ENCODE assay signal across 23 mouse cellular contexts in the genomic region with DNA sequence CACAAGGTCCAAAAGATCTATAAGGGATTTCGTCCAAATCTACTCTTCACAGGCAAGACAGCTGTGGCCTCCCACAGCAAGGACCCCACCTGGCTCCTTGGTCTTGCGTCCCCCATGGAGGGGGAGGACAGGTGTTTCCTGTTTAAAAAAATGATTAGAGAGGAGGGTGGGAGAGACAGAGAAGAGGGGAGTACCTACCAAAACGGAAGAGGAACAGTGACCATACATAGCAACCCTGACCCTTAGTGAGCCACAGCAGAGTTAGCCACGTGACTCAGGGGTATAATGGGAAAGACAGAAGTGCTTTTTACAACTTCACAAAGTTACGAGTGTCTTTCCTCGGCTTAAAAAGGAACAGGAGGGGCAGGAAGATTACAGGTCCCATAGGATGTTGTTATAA. TPM values are rescaled to one million over a fixed set of nuclear protein-coding genes. Genes with fewer than 3 reads are reported as not detected.
A peak's percentile ranks its signal among the peaks of the same experiment; 100 is the strongest.
DNase-seq lines count a peak whose midpoint lies in the region; ATAC-seq and TF ChIP-seq lines count a peak whose summit lies in the region.
"Had no signal": no experiment of that assay in that cellular context is flagged by ENCODE, and none has a peak within 500 bp of the region (broad histone marks: within the 10 kb centered on the region; RNA-seq: fewer than 3 reads in every experiment).

No protein-coding gene starts in this region.

- no peak for TF ChIP-seq CTCF in liver, postnatal 0 days (IDR thresholded peaks at IDR 0.05; ENCODE audit: low read depth)

- DNase-seq in liver, postnatal 0 days = no peak
- DNase-seq in liver, embryonic 11.5 days (ENCODE audit: low spot score) = no peak
- peak; percentile 70 for DNase-seq in splenic B cell, adult 2 months (ENCODE audit: low read depth, low spot score)
- DNase-seq in thymus, postnatal 4 days = peak; percentile 37
- DNase-seq in layer of hippocampus, adult 8-10 months (ENCODE audit: low spot score in 2 of 2) = no peak
- DNase-seq: cerebellum, adult 9-10 months; gastrocnemius, postnatal 10 days; heart, adult 2 months; kidney, adult 9 months; kidney, postnatal 36 days; layer of hippocampus, adult 9-11 months; right cerebral cortex, postnatal 14 days had no signal

- no peaks in the 10 kb centered on the region for H3K27me3 ChIP-seq in liver, postnatal 0 days (ENCODE audit: insufficient read depth, low read length)
- no peaks in the 10 kb centered on the region for H3K27me3 ChIP-seq in liver, embryonic 11.5 days (replicated peaks; ENCODE audit: control insufficient read depth, insufficient read depth, low read length)
- H3K27me3 ChIP-seq in splenic B cell, adult 2 months (ENCODE audit: control insufficient read depth, insufficient read depth, low read length, poor library complexity, severe bottlenecking) = no peaks in the 10 kb centered on the region
- no peaks in the 10 kb centered on the region for H3K27me3 ChIP-seq in midbrain, embryonic 13.5 days
- H3K27me3 ChIP-seq: embryonic facial prominence, embryonic 13.5 days; intestine, embryonic 15.5 days; limb, embryonic 12.5 days; liver, embryonic 15.5 days; midbrain, embryonic 15.5 days; neural tube, embryonic 15.5 days had no signal

- H3K4me1 ChIP-seq in liver, postnatal 0 days (ENCODE audit: insufficient read depth) = peaks cover 2% of the 10 kb centered on the region; the same call in 1 of the 2 replicates
- no peaks in the 10 kb centered on the region for H3K4me1 ChIP-seq in liver, embryonic 11.5 days (replicated peaks; ENCODE audit: control insufficient read depth, insufficient read depth, low read length)
- H3K4me1 ChIP-seq in midbrain, embryonic 13.5 days (replicated peaks) = no peaks in the 10 kb centered on the region
- H3K4me1 ChIP-seq: embryonic facial prominence, embryonic 13.5 days; intestine, embryonic 15.5 days; limb, embryonic 12.5 days; liver, embryonic 15.5 days; midbrain, embryonic 15.5 days; neural tube, embryonic 15.5 days had no signal

- TF ChIP-seq EP300 in liver, postnatal 0 days (IDR thresholded peaks at IDR 0.05; ENCODE audit: low read depth) = no peak

- no peak overlapping the region for H3K9ac ChIP-seq in liver, postnatal 0 days (replicated peaks)
- no peak overlapping the region for H3K9ac ChIP-seq in liver, embryonic 11.5 days (ENCODE audit: low read depth, low read length)
- H3K9ac ChIP-seq in midbrain, embryonic 13.5 days (replicated peaks) = no peak overlapping the region
- H3K9ac ChIP-seq: embryonic facial prominence, embryonic 13.5 days; hindbrain, embryonic 14.5 days; intestine, embryonic 15.5 days; limb, embryonic 12.5 days; liver, embryonic 15.5 days; midbrain, embryonic 15.5 days; neural tube, embryonic 15.5 days had no signal

- H3K36me3 ChIP-seq in liver, postnatal 0 days (replicated peaks; ENCODE audit: insufficient read depth, low read length) = no peaks in the 10 kb centered on the region
- H3K36me3 ChIP-seq in liver, embryonic 11.5 days (ENCODE audit: control insufficient read depth, insufficient read depth, low read length) = no peaks in the 10 kb centered on the region
- no peaks in the 10 kb centered on the region for H3K36me3 ChIP-seq in splenic B cell, adult 2 months (ENCODE audit: control insufficient read depth, insufficient read depth, low read length, poor library complexity, severe bottlenecking)
- no peaks in the 10 kb centered on the region for H3K36me3 ChIP-seq in midbrain, embryonic 13.5 days
- H3K36me3 ChIP-seq: embryonic facial prominence, embryonic 13.5 days; intestine, embryonic 15.5 days; limb, embryonic 12.5 days; liver, embryonic 15.5 days; midbrain, embryonic 15.5 days; neural tube, embryonic 15.5 days had no signal

- no peaks in the 10 kb centered on the region for H3K9me3 ChIP-seq in liver, postnatal 0 days (ENCODE audit: low read length)
- no peaks in the 10 kb centered on the region for H3K9me3 ChIP-seq in liver, embryonic 11.5 days (ENCODE audit: control insufficient read depth, low read length)
- H3K9me3 ChIP-seq in midbrain, embryonic 13.5 days = no peaks in the 10 kb centered on the region
- H3K9me3 ChIP-seq: embryonic facial prominence, embryonic 13.5 days; intestine, embryonic 15.5 days; limb, embryonic 12.5 days; liver, embryonic 15.5 days; midbrain, embryonic 15.5 days; neural tube, embryonic 15.5 days had no signal

- no peak overlapping the region for H3K4me3 ChIP-seq in liver, postnatal 0 days (ENCODE audit: low read depth, low read length)
- H3K4me3 ChIP-seq in liver, embryonic 11.5 days (ENCODE audit: low read depth, low read length) = no peak overlapping the region
- no peak overlapping the region for H3K4me3 ChIP-seq in midbrain, embryonic 13.5 days (replicated peaks)
- H3K4me3 ChIP-seq: embryonic facial prominence, embryonic 13.5 days; heart, adult 2 months; intestine, embryonic 15.5 days; limb, embryonic 12.5 days; liver, embryonic 15.5 days; midbrain, embryonic 15.5 days; neural tube, embryonic 15.5 days had no signal

- 33% methylated on average over 6 of the region's 6 CpGs for WGBS in liver, postnatal 0 days (ENCODE audit: insufficient replicate concordance)
- WGBS in liver, embryonic 11.5 days = 42% methylated on average over 6 of the region's 6 CpGs
- WGBS in midbrain, embryonic 13.5 days = 83% methylated on average over 6 of the region's 6 CpGs

- H3K4me2 ChIP-seq in liver, postnatal 0 days (ENCODE audit: low read depth, low read length) = no peak overlapping the region
- H3K4me2 ChIP-seq in liver, embryonic 11.5 days = no peak overlapping the region
- H3K4me2 ChIP-seq in midbrain, embryonic 13.5 days (replicated peaks) = no peak overlapping the region
- H3K4me2 ChIP-seq: embryonic facial prominence, embryonic 13.5 days; hindbrain, embryonic 14.5 days; intestine, embryonic 15.5 days; limb, embryonic 12.5 days; liver, embryonic 15.5 days; midbrain, embryonic 15.5 days; neural tube, embryonic 15.5 days had no signal

- H3K27ac ChIP-seq in liver, postnatal 0 days (ENCODE audit: low read depth) = no peak overlapping the region
- H3K27ac ChIP-seq in liver, embryonic 11.5 days (ENCODE audit: low read depth, low read length) = no peak overlapping the region
- no peak overlapping the region for H3K27ac ChIP-seq in midbrain, embryonic 13.5 days
- H3K27ac ChIP-seq: embryonic facial prominence, embryonic 13.5 days; heart, adult 2 months; hindbrain, embryonic 14.5 days; intestine, embryonic 15.5 days; limb, embryonic 12.5 days; liver, embryonic 15.5 days; midbrain, embryonic 15.5 days; neural tube, embryonic 15.5 days had no signal

- peak; percentile 41; the same call in 1 of the 2 replicates for ATAC-seq in liver, postnatal 0 days
- ATAC-seq in liver, embryonic 11.5 days (replicated peaks; ENCODE audit: low FRiP score) = no peak
- peak; percentile 65 for ATAC-seq in granulocyte monocyte progenitor cell, adult 5-6 weeks (replicated peaks; ENCODE audit: poor library complexity, severe bottlenecking)
- ATAC-seq in midbrain, embryonic 13.5 days = no peak
- ATAC-seq: forebrain, embryonic 14.5 days; intestine, embryonic 15.5 days; lung, postnatal 0 days; midbrain, embryonic 15.5 days had no signal

RNA-seq across cellular contexts. Expression of a gene that starts 26.8 kb away (rescaled TPM):
- polyA plus RNA-seq in liver, postnatal 0 days (2015; fragmentation: Nextera tagmentation; extraction: Ambion mirVana) = 14.6 and 15.2 TPM in 2 replicates
- 11.8 and 12.0 TPM in 2 replicates for polyA plus RNA-seq in liver, embryonic 11.5 days (2014; fragmentation: Nextera tagmentation; extraction: Ambion mirVana)
- total RNA-seq in granulocyte monocyte progenitor cell, adult 5-6 weeks (2014; fragmentation: Nextera tagmentation) = 3.7 and 11.7 TPM in 2 replicates
- total RNA-seq in granulocyte monocyte progenitor cell, adult 5-6 weeks (2017) = 0.73 and 1.6 TPM in 2 replicates
- 10 to 100 TPM; 23.1 to 25.5 (median 23.9) TPM for total RNA-seq in layer of hippocampus, adult 8-10 months (2022)
- polyA plus RNA-seq in midbrain, embryonic 13.5 days (2015; fragmentation: Nextera tagmentation; extraction: Ambion mirVana) = 18.8 and 19.2 TPM in 2 replicates

Comparison
In these comparisons a context has a peak if more than half of its experiments do, and no peak if none do; other contexts are left out.
1. ATAC-seq: peak in liver, postnatal 0 days (single experiment) and granulocyte monocyte progenitor cell, adult 5-6 weeks (single experiment); none in liver, embryonic 11.5 days (single experiment) and midbrain, embryonic 13.5 days (single experiment).
2. DNase-seq: peak in splenic B cell, adult 2 months (single experiment) and thymus, postnatal 4 days (single experiment); none in liver, postnatal 0 days (single experiment), liver, embryonic 11.5 days (single experiment) and layer of hippocampus, adult 8-10 months (0 of 2).